Mouse (Mus musculus): Measurements from ENCODE around the gene Ppp2r5c. TPM values are rescaled to one million over a fixed set of nuclear protein-coding genes. Genes with fewer than 3 reads are reported as not detected.

Ppp2r5c gene
- total and polyA plus RNA-seq, 2 experiments from 2014 or later = 178 to 183 TPM

DNA sequence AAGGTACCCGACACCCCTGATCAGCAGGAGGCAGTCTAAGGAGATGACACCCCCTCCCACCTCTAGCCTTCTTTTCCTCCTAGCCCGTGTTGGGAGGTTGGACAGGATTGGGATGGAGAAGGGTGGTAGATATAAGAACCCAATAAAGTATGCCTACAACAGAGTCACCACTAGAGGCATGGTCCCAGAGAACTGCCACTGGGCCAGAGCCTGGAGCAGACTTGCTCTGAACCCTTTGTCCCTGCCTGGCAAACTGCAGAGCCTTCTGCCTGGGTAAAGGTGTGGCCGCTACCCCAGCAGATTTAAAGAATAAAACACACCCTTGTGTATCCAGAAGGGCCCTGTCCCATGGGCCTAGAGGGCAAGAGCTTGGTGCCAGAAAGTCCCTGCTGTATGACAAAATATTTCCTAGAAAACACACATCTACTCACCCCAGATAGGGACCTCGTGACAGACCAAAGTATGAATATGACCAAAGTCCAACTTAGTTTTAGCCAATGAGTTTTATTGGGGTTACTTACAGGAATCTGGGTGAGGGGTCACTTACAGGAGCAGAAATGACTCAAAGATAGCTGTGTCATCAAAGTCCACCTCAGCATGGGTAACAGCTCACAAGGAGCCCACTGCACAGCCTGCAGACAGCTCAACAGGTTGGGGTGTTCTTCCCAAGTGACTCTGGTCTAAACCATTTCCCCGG is 22.8 kb upstream of the Ppp2r5c start:
- H3K4me1 ChIP-seq (ENCODE audit: insufficient read depth, low read length) = no peaks in the 10 kb centered on the region
- H3K4me3 ChIP-seq (ENCODE audit: low read depth, low read length) = no peak overlapping the region
- 80% methylated on average over 5 of the region's 5 CpGs for WGBS
- H3K36me3 ChIP-seq (ENCODE audit: insufficient read depth, low read length) = no peaks in the 10 kb centered on the region
- no peak overlapping the region for H3K27ac ChIP-seq (ENCODE audit: low read depth, low read length)
- DNase-seq (ENCODE audit: low spot score) (no peak), ATAC-seq (ENCODE audit: low FRiP score) (no peak)
- no peaks in the 10 kb centered on the region for H3K9me3 ChIP-seq (ENCODE audit: low read length)
- peak; percentile 15; the same call in 1 of the 2 replicates for TF ChIP-seq CTCF (IDR thresholded peaks at IDR 0.05)
- H3K27me3 ChIP-seq (ENCODE audit: insufficient read depth, low read length) = no peaks in the 10 kb centered on the region
- H3K9ac ChIP-seq (replicated peaks; ENCODE audit: low read length, poor library complexity, severe bottlenecking) = no peak overlapping the region
- no peak overlapping the region for H3K4me2 ChIP-seq (ENCODE audit: low read depth, low read length, poor library complexity, severe bottlenecking)

- ATAC-seq (ENCODE audit: low FRiP score) (no peak), DNase-seq (ENCODE audit: low spot score) (no peak)
- Histone ChIP-seq H3K27ac (ENCODE audit: low read depth, low read length) (no peak overlapping the region), H3K4me2 (ENCODE audit: low read depth, low read length, poor library complexity, severe bottlenecking) (no peak overlapping the region), H3K9me3 (ENCODE audit: low read length) (no peaks in the 10 kb centered on the region), H3K27me3 (ENCODE audit: insufficient read depth, low read length) (no peaks in the 10 kb centered on the region), H3K9ac (replicated peaks; ENCODE audit: low read length, poor library complexity, severe bottlenecking) (no peak overlapping the region), H3K36me3 (ENCODE audit: insufficient read depth, low read length) (no peaks in the 10 kb centered on the region), H3K4me3 (ENCODE audit: low read depth, low read length) (no peak overlapping the region), H3K4me1 (ENCODE audit: insufficient read depth, low read length) (no peaks in the 10 kb centered on the region)
- WGBS = 83% methylated on average over 13 of the region's 13 CpGs
- TF ChIP-seq CTCF (IDR thresholded peaks at IDR 0.05) = no peak
Observed at GRCm38 (mm10) chr12:110426417-110427010, 20.4 kb upstream of the Ppp2r5c start.

- Histone ChIP-seq H3K36me3 (ENCODE audit: insufficient read depth, low read length) (no peaks in the 10 kb centered on the region), H3K4me2 (ENCODE audit: low read depth, low read length, poor library complexity, severe bottlenecking) (no peak overlapping the region), H3K4me1 (ENCODE audit: insufficient read depth, low read length) (no peaks in the 10 kb centered on the region), H3K4me3 (ENCODE audit: low read depth, low read length) (no peak overlapping the region), H3K27me3 (ENCODE audit: insufficient read depth, low read length) (no peaks in the 10 kb centered on the region), H3K9ac (replicated peaks; ENCODE audit: low read length, poor library complexity, severe bottlenecking) (no peak overlapping the region), H3K9me3 (ENCODE audit: low read length) (no peaks in the 10 kb centered on the region), H3K27ac (ENCODE audit: low read depth, low read length) (no peak overlapping the region)
- 62% methylated on average over 12 of the region's 12 CpGs for WGBS
- DNase-seq (ENCODE audit: low spot score) (no peak), ATAC-seq (ENCODE audit: low FRiP score) (no peak)
- no peak for TF ChIP-seq CTCF (IDR thresholded peaks at IDR 0.05)
Observed at GRCm38 (mm10) chr12:110429340-110429973, 17.5 kb upstream of the Ppp2r5c start.

DNA sequence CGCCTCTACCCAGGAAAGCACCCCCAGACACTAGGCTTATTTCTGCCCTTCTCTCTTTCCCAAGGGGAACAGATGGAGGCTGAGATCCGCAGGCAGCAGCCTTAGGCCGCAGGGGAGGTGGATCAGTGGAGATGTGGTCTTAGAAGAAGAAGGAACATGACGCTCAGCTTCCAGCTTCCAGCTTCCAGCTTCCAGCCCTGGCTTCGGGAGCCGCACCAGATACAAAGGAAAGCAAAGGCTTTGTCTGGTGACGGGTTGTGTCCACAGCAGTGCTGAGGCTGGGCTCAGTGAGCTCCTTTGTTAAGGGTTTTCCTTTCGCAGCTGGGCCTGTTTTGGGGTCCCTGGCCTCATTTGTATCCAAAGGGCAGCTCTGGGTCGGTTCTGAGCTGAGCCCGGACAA is 16.9 kb upstream of the Ppp2r5c start:
- no peak for TF ChIP-seq CTCF (IDR thresholded peaks at IDR 0.05)
- no peak overlapping the region for H3K9ac ChIP-seq (replicated peaks; ENCODE audit: low read length, poor library complexity, severe bottlenecking)

GRCm38 (mm10) chr12:110431805-110432204 is 15.1 kb upstream of the Ppp2r5c start:
- 47% methylated on average over 7 of the region's 7 CpGs for WGBS
- H3K27me3 ChIP-seq (ENCODE audit: insufficient read depth, low read length) = no peaks in the 10 kb centered on the region
- no peak for TF ChIP-seq CTCF (IDR thresholded peaks at IDR 0.05)
- no peak for ATAC-seq (ENCODE audit: low FRiP score)
- no peaks in the 10 kb centered on the region for H3K36me3 ChIP-seq (ENCODE audit: insufficient read depth, low read length)
- no peak overlapping the region for H3K4me3 ChIP-seq (ENCODE audit: low read depth, low read length)
- no peak overlapping the region for H3K4me2 ChIP-seq (ENCODE audit: low read depth, low read length, poor library complexity, severe bottlenecking)
- no peak overlapping the region for H3K9ac ChIP-seq (replicated peaks; ENCODE audit: low read length, poor library complexity, severe bottlenecking)
- no peaks in the 10 kb centered on the region for H3K9me3 ChIP-seq (ENCODE audit: low read length)
- H3K27ac ChIP-seq (ENCODE audit: low read depth, low read length) = 0 out of 2 replicates have a peak overlapping the region, but pooled peaks have one; percentile 3
- peak; percentile 54 for DNase-seq (ENCODE audit: low spot score)
- H3K4me1 ChIP-seq (ENCODE audit: insufficient read depth, low read length) = no peaks in the 10 kb centered on the region

More for the DNA sequence above, 16.9 kb upstream of the Ppp2r5c start:
- DNase-seq (ENCODE audit: low spot score) (no peak), ATAC-seq (ENCODE audit: low FRiP score) (no peak)
- no peaks in the 10 kb centered on the region for H3K36me3 ChIP-seq (ENCODE audit: insufficient read depth, low read length)
- no peaks in the 10 kb centered on the region for H3K9me3 ChIP-seq (ENCODE audit: low read length)
- H3K27me3 ChIP-seq (ENCODE audit: insufficient read depth, low read length) = no peaks in the 10 kb centered on the region
- H3K4me1 ChIP-seq (ENCODE audit: insufficient read depth, low read length) = no peaks in the 10 kb centered on the region
- no peak overlapping the region for H3K4me3 ChIP-seq (ENCODE audit: low read depth, low read length)
- no peak overlapping the region for H3K27ac ChIP-seq (ENCODE audit: low read depth, low read length)
- no peak overlapping the region for H3K4me2 ChIP-seq (ENCODE audit: low read depth, low read length, poor library complexity, severe bottlenecking)
- 33% methylated on average over 10 of the region's 10 CpGs for WGBS

Measured in midbrain, postnatal 0 days (tissue).